Comparison of ENCODE assay signal across 19 mouse cellular contexts in genomic region chr7:34380311-34380710, GRCm38 (mm10). TPM values are rescaled to one million over a fixed set of nuclear protein-coding genes. Genes with fewer than 3 reads are reported as not detected.
DNase-seq lines count a peak whose midpoint lies in the region; ATAC-seq and TF ChIP-seq lines count a peak whose summit lies in the region.
"Had no signal": no experiment of that assay in that cellular context is flagged by ENCODE, and none has a peak within 500 bp of the region (broad histone marks: within the 10 kb centered on the region; RNA-seq: fewer than 3 reads in every experiment).

No protein-coding gene starts in this region.

- H3K4me1 ChIP-seq in liver, embryonic 11.5 days (replicated peaks; ENCODE audit: control insufficient read depth, insufficient read depth, low read length): peaks cover 32% of the 10 kb centered on the region
- peaks cover 18% of the 10 kb centered on the region for H3K4me1 ChIP-seq in liver, postnatal 0 days (ENCODE audit: insufficient read depth)
- H3K4me1 ChIP-seq: embryonic facial prominence, embryonic 12.5 days had no signal

- H3K9me3 ChIP-seq in liver, embryonic 11.5 days (ENCODE audit: control insufficient read depth, low read length): no peaks in the 10 kb centered on the region
- no peaks in the 10 kb centered on the region for H3K9me3 ChIP-seq in liver, postnatal 0 days (ENCODE audit: low read length)
- H3K9me3 ChIP-seq: embryonic facial prominence, embryonic 10.5 days; embryonic facial prominence, embryonic 12.5 days; forebrain, embryonic 13.5 days; forebrain, embryonic 15.5 days had no signal

- no peak overlapping the region for H3K9ac ChIP-seq in liver, embryonic 11.5 days (ENCODE audit: low read depth, low read length)
- no peak overlapping the region for H3K9ac ChIP-seq in liver, postnatal 0 days (replicated peaks)
- H3K9ac ChIP-seq: embryonic facial prominence, embryonic 12.5 days; forebrain, embryonic 13.5 days; forebrain, embryonic 15.5 days; forebrain, postnatal 0 days had no signal

- no peak for DNase-seq in liver, embryonic 11.5 days (ENCODE audit: low spot score)
- no peak for DNase-seq in liver, postnatal 0 days
- DNase-seq in layer of hippocampus, adult 18-20 months (ENCODE audit: low spot score in 2 of 2): no peak
- no peak for DNase-seq in thymus, postnatal 10 days (ENCODE audit: low spot score in 2 of 2)
- DNase-seq: adrenal gland, adult 2 months; adrenal gland, postnatal 10 days; adrenal gland, postnatal 36 days; cerebellum, adult 11-12 months; cerebellum, adult 2 months; cerebellum, adult 9-10 months; cerebellum, postnatal 10 days; cerebellum, postnatal 25 days; forebrain, postnatal 0 days had no signal

- no peaks in the 10 kb centered on the region for H3K27me3 ChIP-seq in liver, embryonic 11.5 days (replicated peaks; ENCODE audit: control insufficient read depth, insufficient read depth, low read length)
- H3K27me3 ChIP-seq in liver, postnatal 0 days (ENCODE audit: insufficient read depth, low read length): no peaks in the 10 kb centered on the region
- H3K27me3 ChIP-seq: embryonic facial prominence, embryonic 12.5 days; forebrain, embryonic 13.5 days; forebrain, embryonic 15.5 days had no signal

- TF ChIP-seq EP300 in liver, postnatal 0 days (IDR thresholded peaks at IDR 0.05; ENCODE audit: low read depth): no peak

- no peak overlapping the region for H3K27ac ChIP-seq in liver, embryonic 11.5 days (ENCODE audit: low read depth, low read length)
- H3K27ac ChIP-seq in liver, postnatal 0 days (ENCODE audit: low read depth): no peak overlapping the region
- H3K27ac ChIP-seq: embryonic facial prominence, embryonic 10.5 days; embryonic facial prominence, embryonic 12.5 days; forebrain, embryonic 13.5 days; forebrain, embryonic 15.5 days had no signal

- 87% methylated on average over 3 of the region's 3 CpGs for WGBS in liver, embryonic 11.5 days
- 75% methylated on average over 3 of the region's 3 CpGs for WGBS in liver, postnatal 0 days (ENCODE audit: insufficient replicate concordance)

- H3K4me3 ChIP-seq in liver, embryonic 11.5 days (ENCODE audit: low read depth, low read length): no peak overlapping the region
- H3K4me3 ChIP-seq in liver, postnatal 0 days (ENCODE audit: low read depth, low read length): no peak overlapping the region
- H3K4me3 ChIP-seq: embryonic facial prominence, embryonic 10.5 days; embryonic facial prominence, embryonic 12.5 days; forebrain, embryonic 13.5 days; forebrain, embryonic 15.5 days had no signal

- ATAC-seq in liver, embryonic 11.5 days (replicated peaks; ENCODE audit: low FRiP score): no peak
- no peak for ATAC-seq in liver, postnatal 0 days
- peak; percentile 95 for ATAC-seq in granulocyte monocyte progenitor cell, adult 5-6 weeks (replicated peaks; ENCODE audit: poor library complexity, severe bottlenecking)
- peak; percentile 76 for ATAC-seq in megakaryocyte progenitor cell, adult 5-6 weeks (replicated peaks; ENCODE audit: poor library complexity)
- ATAC-seq: forebrain, embryonic 13.5 days; forebrain, embryonic 15.5 days; forebrain, postnatal 0 days had no signal

- H3K4me2 ChIP-seq in liver, embryonic 11.5 days: peak overlapping the region; percentile 27; the same call in 1 of the 2 replicates
- no peak overlapping the region for H3K4me2 ChIP-seq in liver, postnatal 0 days (ENCODE audit: low read depth, low read length)
- H3K4me2 ChIP-seq: embryonic facial prominence, embryonic 12.5 days; forebrain, embryonic 13.5 days; forebrain, embryonic 15.5 days had no signal

- H3K36me3 ChIP-seq in liver, embryonic 11.5 days (ENCODE audit: control insufficient read depth, insufficient read depth, low read length): no peaks in the 10 kb centered on the region
- H3K36me3 ChIP-seq in liver, postnatal 0 days (replicated peaks; ENCODE audit: insufficient read depth, low read length): peaks cover under 1% of the 10 kb centered on the region; the same call in 1 of the 2 replicates
- H3K36me3 ChIP-seq: forebrain, embryonic 15.5 days had no signal

- TF ChIP-seq CTCF in liver, postnatal 0 days (IDR thresholded peaks at IDR 0.05; ENCODE audit: low read depth): no peak

RNA-seq across cellular contexts. Expression of gene Lsm14a, which starts 12.8 kb away (rescaled TPM):
- polyA plus RNA-seq in liver, embryonic 11.5 days (2014; fragmentation: Nextera tagmentation; extraction: Ambion mirVana): 44.3 TPM in 2 replicates
- polyA plus RNA-seq in liver, postnatal 0 days (2015; fragmentation: Nextera tagmentation; extraction: Ambion mirVana): 30.3 and 31.2 TPM in 2 replicates
- 77.6 and 92.1 TPM in 2 replicates for total RNA-seq in granulocyte monocyte progenitor cell, adult 5-6 weeks (2014; fragmentation: Nextera tagmentation)
- total RNA-seq in granulocyte monocyte progenitor cell, adult 5-6 weeks (2017): 53.5 and 64.4 TPM in 2 replicates
- 104 and 106 TPM in 2 replicates for total RNA-seq in megakaryocyte progenitor cell, adult 5-6 weeks (2015)
- total RNA-seq in megakaryocyte progenitor cell, adult 5-6 weeks (2017): 51.3 and 61.7 TPM in 2 replicates
- total RNA-seq in layer of hippocampus, adult 18-20 months (2021): 10 to 100 TPM; 89.8 to 94.0 TPM

Comparison
In these comparisons a context has a peak if more than half of its experiments do, and no peak if none do; other contexts are left out.
1. ATAC-seq: peak in granulocyte monocyte progenitor cell, adult 5-6 weeks (single experiment) and megakaryocyte progenitor cell, adult 5-6 weeks (single experiment); none in liver, embryonic 11.5 days (single experiment) and liver, postnatal 0 days (single experiment).